Mouse (Mus musculus): Measurements from ENCODE around the gene Sppl3.
A peak's percentile ranks its signal among the peaks of the same experiment; 100 is the strongest.

Gene Sppl3

DNA sequence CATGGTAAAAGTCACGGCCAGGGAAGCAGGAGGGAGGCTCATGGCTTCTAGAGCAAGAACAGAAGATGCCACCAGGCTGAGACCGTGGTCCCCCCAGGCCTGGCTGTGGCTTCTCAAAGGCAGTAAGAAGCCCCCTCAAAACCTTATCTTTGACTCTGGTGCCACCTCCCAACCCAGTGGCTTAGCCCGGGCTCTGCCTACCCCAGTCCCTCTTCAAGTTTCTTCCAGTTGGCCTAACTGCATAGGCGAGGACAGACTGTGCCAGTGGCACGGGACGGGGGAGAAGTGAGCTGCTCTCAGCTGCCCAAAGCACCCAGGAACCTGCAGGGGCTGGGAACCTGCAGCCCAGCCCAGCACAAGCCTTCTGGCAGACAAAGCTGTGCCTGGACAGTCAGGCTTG, 113.8 kb downstream of the Sppl3 start:
- DNase-seq (ENCODE audit: low read depth, low spot score) = no peak

DNA sequence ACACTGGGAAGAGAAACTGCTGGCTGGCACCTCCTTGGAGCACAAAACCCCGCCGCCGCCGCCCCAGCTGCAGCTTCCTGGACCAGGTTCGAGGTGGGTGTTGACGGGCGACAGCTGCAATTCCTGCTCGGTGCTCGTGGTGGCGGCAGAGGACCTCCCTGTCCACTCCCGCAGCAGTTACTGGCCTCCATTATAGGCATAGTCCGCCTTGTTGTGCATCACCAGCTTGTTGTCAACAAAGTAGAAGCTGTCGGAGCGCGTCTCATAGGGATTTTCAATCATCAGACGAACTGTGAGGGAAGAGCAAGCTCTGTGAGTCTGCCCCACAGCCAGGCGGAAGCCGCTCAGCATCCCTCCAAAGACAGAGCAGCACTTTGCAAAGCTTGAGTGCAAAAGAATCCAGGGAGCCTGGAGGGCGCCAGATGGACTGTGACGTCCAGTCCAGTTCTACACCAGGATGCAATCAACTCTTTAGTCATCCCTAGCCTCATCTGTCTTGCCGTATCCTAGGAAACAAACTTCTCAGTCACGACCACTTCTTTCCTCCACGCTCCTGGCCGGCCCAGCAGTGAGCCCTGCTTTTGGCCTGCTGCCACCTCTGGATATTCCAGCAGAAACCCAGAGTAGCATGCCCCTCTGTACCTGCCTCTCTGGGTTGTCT, 114.4 kb downstream of the Sppl3 start:
- peak; percentile 95 for DNase-seq (ENCODE audit: low read depth, low spot score)

DNA sequence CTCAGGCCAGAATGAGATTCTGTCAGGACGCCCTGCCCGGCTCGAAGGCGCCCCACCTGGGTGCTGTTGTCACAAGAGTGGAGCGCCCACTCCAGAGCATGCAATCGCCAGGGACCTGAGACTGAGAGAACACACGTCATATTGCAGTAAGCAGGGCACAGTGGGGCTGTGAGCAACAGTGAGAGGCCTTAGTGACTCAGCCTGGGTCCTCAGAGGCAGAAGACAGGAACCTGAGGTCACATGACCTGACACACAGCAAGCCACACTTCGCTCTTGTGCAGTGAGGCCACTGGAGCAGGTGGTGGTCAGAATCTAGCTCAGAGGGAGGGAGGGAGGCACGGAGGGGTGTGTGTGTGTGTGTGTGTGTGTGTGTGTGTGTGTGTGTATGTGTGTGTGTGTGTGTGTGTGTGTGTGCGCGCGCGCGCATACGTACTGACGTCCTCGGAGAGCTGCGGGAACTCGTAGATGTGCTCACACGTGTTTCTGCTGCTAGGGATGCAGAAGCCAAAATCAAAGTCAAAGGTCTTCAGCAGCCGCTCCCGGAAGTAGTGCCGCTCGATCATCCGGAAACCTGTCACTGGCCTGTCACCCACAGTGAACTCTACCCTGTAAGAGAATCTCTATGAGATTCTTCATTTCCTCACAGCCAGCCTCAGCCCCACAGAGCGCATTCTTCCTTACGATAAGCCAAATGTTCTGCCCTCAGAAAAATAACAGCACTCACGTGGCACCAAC, 115.8 kb downstream of the Sppl3 start:
- peak; percentile 43 for DNase-seq (ENCODE audit: low read depth, low spot score)

DNA sequence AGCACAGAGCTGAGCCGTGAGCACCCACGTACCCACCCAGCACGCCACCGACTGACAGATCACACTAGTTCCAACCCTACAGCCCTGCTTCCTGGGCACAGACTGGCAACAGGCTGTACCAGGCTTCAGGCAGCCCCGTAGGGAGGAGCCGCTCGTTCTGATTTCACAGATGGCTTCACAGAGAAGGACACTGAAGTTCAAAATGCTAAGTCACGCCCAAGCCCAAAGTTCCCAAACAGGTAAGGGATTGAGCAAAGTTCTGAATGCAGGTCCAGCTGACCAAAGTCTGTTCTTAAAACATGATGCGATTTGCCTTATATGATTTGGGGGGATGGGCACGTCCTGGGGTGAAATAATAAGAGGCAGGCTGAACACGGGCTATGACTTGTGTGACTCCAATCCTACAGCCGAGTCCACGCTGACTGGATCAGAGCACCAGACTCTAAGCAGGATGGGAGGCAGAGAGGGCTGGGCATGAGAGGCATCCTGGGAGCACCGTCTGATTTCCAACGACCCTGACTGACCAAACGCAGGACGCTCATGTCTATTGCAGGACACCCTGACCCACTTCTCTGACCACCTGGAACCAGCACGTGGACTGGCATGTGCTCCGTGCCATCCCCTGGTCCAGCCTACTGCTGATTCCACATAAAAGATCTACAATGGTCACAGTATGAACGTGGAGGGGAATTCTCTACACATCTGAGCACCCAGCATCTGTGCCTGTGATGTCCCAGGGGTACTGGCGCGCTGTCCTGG, 116.7 kb downstream of the Sppl3 start:
- DNase-seq (ENCODE audit: low read depth, low spot score) = peak; percentile 48

DNA sequence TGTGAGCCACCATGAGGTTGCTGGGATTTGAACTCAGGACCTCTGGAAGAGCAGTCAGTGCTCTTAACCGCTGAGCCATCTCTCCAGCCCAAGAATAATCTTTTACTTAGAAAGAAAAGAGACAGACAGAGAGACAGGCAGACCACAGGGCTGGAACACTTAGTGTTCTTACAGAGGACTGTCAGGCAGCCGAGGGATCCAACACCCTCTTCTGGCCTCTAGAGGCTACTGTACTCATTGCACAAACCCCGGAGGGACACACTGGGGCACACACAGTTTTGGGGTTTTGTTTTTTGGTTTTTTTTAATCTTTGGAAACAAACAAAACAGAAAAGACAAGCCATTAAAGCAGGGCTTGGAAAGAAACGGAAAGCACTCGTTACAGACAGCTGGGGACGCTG, 118.4 kb downstream of the Sppl3 start:
- no peak for DNase-seq (ENCODE audit: low read depth, low spot score)

DNA sequence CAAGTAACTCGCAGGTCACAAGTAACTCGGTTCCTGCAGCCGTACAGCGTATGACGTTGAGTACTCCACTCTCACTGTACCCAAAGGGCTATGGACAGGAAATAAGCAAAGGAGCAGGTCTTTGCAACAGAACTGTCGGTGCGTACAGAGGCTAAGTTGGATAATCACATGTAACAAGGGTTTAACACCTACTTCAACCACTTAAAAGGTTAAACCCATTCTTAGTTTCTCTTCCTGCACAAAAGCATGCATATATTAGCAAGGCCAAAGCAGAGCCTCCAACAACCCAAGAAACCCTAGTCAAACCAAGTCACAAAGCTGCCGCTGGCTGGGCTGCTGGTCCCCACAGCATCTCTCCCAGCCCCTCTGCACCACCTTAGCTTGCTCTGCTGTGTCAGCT, 121.5 kb downstream of the Sppl3 start:
- no peak for DNase-seq (ENCODE audit: low read depth, low spot score)

DNA sequence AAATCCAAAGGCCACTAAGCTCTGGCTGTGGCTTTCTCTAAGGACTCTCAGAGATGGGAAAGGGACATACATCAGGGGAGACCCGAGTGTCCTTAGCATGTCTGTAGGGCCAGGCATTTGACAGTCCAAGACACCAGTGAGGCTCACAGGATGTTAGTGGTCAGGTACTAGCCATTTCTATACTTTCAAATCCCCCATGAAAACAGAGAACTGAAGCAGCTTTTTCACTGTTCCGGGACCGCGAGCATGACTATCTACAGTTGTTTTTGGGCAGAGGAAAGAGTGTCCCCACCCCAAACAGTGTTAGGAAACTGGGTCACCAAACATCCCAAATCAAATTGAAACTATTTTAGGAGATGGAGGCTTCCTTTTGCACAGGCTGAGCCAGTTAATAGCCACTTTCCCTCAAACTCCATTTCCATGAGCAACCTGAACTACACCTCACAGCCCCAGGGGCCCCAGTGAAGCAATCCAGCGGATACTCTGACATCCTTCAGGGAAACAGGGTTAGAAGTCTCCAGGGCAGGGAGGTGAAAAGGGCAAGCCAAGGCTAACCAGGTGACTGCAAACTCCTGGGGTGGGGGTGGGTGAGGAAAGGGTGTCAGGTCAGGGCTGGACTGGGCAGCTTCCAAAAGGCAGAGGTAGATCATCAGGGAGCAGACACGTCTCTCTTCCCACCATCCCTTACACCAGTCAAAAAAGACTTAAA, 122.6 kb downstream of the Sppl3 start:
- DNase-seq (ENCODE audit: low read depth, low spot score) = no peak

DNA sequence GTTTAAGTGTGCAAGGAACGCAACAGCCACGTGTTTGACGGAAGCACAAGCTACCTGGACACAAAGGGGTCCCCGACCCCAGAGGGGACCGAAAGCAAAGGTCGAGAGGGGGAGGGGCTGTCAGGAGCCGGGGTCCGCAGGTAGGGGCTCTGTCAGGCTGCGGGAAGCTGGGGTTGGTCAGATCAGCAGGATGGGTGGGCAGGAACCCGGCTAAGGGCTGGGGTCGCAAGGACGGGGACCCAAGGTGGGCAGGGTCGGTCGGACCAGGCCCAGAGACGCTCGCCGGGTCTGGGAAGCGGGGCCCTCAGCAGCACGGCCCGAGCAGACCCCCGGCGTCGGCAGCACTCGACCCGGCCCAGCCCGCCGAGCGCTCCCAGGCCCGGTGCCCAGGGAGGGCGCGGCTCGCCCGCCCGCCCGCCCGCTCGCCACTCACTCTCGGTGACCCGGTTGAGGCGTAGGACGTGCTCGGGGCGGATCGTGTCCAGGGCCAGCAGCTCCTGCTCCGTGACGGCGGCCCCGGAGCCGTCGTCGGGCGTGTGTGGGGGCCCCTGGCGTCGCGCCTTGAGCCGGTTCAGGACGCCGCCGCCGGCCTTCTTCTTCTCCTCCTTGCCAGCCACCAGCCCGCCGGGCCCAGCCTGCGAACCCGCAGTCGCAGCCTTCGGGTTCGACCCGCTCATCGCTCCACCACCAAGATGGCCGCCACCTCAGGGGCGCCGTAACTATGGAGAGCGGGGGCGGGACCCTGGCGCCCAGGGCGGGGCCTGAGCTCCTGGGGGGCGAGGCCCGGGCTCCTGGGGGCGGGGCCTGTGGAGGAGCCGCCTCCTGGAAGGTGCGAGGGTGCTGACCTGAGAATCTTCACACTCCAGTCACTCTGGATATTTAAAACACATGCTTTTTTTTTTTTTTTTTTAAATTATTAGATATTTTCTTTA, 123.6 kb downstream of the Sppl3 start, which contains the start of gene Unc119b:
TSS of gene Unc119b (minus strand) at position 742 of the 932 bp plus-strand sequence.
- DNase-seq (ENCODE audit: low read depth, low spot score) = peak; percentile 92

DNA sequence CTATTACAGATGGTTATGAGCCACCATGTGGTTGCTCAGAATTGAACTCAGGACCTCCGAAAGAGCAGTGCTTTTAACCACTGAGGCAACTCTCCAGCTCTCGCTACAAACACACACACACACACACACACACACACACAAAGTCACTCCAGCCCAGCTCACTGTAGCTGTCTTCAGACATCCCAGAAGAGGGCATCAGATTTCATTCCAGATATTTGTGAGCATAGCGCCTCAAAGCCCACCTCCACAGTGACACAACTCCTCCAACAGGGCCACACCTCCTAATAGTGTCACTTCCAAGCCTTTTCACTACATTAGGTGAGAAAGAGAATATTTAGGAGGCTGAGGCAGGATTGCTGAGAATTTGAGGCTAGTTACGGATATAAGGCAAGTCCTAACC, 128.2 kb downstream of the Sppl3 start:
- no peak for DNase-seq (ENCODE audit: low read depth, low spot score)

DNA sequence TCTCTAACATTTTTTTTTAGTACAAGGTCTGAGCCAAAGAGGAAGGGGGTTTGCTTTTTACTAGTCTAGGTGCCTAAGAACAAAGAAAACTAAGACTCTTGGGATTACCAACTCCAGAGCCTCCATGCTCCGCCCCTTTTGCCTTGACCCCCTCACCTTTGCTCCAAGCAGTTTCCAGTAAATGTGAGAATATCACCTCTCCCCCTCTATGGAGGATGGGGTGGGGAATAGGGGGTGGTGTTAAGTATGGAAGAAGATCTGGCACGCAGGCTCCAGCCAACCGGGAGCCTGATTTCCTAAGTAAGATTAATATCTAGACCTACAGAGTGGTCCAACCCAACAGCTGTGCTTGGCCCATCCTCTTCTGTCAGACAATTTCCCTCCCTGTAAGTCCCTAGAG, 129.8 kb downstream of the Sppl3 start:
- DNase-seq (ENCODE audit: low read depth, low spot score) = no peak

DNA sequence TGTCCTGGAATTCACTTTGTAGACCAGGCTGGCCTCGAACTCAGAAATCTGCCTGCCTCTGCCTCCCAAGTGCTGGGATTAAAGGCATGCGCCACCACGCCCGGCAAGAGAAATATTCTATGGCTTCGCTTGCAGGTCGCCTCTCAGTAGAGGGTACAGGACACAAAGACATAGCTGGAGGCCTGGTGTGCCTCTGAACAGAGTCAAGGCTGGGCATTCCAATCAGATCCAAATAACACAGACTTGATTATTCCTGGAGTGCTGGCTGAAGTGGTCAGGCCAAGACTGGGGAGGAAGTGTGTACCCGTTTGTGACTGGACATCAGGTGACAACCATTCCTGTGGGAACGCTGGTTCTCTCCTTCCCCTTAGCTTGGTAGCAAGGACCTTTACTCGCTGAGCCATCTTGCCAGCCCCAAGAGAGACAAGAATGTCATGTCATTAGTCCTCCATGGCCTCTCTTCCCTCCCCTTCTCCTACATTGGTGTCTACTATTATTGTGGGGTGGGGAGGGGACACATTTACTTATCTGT, 131.3 kb downstream of the Sppl3 start:
- no peak for DNase-seq (ENCODE audit: low read depth, low spot score)

DNA sequence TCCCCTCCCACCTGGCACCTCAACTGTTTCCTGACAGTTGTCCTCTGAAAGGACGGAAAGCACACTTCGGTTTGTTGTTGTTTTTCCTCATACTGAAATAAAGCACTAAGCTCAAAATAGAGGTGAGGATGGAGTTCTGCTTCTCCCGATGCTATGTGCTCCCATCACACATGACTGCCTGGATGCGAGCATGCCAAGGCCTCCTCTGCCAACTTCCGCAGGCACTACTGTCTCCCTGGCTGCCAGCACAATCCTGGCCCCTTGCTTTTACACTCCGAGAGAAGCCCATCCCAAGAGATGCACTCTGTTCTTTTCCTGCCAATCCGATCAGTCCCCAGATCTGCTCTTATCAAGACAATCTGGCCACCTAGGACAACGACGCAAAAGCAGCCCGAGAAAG, 132.6 kb downstream of the Sppl3 start:
- DNase-seq (ENCODE audit: low read depth, low spot score) = peak; percentile 75

DNA sequence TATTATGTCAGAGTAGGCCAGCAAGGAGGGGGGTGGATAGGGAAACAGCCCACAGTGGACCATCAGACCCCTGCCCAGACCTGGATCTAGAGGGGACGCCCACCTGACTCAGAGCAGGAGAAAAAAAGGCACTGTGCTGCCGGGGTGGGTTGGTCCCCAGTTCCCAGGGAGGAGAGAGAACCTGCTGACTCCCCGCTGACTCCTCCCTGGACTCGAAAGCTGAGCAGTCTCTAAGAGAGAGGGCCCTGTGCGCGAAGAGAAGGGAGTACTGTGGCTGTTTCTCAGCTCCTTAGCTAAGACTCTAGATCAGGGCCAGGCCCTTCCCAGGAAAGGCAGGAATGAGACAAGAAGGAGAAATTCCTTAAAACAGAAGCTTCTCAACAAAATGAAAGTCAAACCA, 133.5 kb downstream of the Sppl3 start:
- no peak for DNase-seq (ENCODE audit: low read depth, low spot score)

DNA sequence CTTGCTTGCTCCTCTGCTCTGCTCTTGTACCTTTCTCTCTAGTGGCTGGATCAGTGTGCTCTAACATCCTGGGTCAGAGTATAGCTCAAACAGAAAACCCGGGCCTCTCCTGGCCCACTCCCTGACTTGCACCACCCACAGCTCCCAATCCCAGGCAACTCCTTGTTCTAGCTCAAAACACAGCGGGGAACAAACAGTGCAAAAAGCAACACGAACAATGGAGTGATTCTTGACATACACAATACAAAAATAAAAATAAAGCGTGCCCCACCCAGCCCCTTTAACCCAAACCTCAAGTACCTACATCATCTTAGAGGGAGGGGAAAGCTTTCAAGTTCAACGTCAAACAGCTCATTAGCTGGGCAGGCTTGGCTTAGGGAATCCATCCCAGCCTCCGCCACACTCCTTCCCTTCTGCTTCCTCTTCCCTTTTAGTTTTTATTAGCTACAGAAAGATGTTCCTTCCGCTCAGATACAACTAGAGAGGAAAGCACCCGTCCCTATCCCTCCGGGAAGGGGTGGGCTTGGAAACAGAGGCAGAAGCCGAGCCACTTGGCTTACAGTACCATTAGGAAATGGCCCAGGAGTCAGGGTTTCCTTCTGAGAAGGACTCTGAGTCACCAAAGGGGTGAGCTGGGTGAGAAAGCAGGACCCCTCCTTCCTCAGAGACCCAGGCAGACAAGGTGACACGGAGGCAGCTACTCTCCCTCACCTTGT, 134.5 kb downstream of the Sppl3 start:
- no peak for DNase-seq (ENCODE audit: low read depth, low spot score)

DNA sequence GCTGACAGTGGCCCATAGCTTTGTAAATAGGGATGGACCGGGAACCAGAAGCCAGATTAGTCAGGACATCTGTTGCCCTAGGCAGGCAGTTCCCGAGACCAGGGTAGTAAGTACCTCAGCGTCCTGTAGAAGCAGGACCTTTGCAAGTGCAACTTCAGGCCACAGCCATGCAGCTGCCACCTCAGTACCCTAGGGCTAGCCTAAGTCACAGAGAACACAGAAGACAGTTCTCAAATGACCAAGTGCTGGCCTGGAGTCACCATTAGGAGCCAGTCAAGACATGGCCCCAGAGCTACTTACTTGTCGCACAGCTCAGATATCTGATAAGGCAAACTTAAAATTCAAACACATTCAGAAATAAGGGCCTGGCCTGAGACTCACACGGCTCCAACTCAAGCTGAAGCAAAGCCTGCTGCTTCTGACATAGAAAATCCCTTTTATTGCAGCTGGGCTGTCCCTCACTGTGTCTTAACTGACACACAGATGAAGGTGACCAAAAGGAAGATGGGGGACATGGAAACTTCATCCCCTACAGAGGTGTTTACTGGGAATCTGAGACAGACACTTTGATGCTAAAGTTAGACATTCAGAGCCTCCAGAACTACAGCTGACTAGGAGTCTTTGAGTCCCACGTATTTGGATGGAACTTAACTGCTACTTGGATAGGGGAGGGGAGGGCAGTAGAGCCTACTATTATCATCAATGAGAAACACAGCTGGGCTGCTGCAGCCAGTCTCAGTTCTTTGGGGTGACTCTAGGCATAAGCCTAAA, 135.2 kb downstream of the Sppl3 start:
- no peak for DNase-seq (ENCODE audit: low read depth, low spot score)

DNA sequence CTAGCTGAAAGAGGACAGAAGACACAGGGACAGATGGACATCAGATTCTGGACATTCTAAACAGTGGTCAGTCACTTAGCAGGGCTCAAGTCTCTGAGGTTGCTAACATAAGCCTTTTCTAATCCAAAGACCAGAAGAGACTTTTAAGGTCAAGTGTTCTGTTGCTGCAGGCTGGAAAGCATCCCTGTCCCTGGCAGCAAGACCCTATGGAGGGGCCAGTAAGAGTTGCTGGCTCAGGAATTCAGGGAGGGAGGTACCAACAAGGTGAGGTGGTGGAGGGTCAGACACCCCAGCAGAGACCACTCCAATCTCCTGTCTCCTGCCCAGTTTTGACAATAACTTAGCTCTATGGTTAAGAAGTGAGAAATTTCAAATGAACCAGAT, 135.8 kb downstream of the Sppl3 start:
- no peak for DNase-seq (ENCODE audit: low read depth, low spot score)

DNA sequence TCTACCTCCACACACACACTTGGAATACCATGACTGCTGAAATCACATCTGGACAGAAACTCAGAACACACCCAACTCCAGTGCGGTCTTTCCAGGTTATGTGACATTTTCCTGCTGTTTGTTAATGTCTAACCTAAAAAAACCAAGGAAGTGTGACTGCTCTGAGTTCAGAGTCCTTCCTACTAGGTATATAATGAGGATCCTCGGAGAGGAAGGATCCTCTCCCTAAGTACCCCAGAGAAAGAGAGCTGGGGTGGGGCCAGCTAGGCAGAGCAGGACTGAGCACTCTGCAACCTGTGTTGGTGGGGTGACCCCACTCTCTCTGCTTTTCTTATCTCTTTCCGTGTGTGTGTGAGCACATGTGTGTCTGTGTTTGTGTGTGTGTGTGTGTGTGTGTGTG, 136.5 kb downstream of the Sppl3 start:
- no peak for DNase-seq (ENCODE audit: low read depth, low spot score)

DNA sequence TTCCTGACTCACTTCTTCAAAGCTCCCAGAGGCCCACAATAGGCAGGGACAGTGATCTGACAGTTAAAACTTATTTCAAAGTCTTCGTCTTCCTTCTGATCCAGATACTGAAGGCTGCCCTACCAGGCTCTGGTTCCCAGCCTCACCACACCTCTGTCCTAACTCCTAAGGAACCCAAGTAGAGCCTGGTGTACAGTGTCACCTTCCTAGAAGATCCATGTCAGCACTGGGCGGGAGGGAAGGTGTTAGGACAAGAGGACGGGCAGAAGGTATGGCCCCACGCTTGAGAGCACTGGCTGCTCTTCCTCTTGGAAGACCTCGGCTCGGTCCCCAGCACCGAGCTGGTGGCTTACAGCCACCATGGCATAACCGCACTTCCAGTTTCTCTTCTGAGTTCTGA, 137.4 kb downstream of the Sppl3 start:
- no peak for DNase-seq (ENCODE audit: low read depth, low spot score)

All from brain, adult 2 months (tissue).